Mouse (Mus musculus): ENCODE data around the gene Srpk2. TPM values are rescaled to one million over a fixed set of nuclear protein-coding genes. Genes with fewer than 3 reads are reported as not detected.
"Not testable (repeated sequence)": the region's sequence is repeated elsewhere in the genome, so short reads cannot be mapped to it uniquely, and the experiment has no call there.

Srpk2 gene
- total RNA-seq, 2 experiments from 2014 or later: 46.6 to 51.7 TPM

DNA sequence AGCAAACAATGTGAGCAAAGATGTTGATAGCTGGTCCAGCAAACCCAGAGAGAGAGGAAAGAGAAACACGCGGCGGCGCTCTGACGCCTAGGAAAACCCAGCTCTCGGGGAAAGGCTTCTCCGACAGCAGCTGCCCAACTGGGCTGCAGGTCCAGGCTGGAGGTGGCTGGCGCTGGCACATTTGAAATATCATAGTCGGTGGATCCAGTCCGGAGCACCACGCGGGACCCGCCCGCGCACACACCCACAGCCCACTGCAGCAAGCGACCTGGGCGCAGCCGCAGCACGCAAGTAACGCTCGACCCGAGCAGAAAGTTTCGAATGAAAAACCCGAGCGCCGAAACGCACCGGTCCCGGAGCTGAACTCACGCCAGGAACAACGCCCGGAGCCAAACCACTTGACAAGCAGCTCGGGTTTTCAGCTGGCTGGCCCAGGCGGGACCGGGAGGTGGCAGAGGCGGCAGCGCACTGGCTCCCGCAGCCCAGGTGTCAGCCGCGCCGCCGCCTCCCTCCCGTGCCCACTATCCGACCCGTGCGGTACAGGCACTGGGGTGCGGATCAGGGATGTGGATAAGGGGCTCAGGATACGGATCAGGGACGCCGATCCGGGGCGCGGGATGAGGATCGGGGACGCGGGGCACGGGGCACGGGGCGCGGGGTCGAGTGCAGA is 9.5 kb downstream of the Srpk2 start:
- peak; percentile 55 for ATAC-seq (replicated peaks; ENCODE audit: poor library complexity)

DNA sequence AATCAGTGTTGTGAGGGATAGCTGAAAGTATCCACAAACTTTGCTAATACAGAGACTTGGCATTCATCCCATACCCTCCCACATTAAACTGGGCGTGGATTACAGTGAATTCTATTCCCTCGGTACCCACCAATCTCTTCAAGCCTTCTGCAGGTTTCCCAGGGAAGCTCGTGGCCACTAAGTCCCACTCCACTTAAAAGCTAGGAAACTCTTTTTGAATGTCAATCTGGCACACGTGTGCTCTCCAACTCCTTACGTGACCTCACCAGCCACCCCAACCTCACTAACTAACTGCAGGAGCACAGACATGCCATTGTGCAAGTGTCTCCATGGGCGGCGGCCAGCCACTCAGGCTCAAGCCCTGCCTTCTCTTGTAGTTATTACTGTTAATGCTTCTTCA is 12.3 kb downstream of the Srpk2 start:
- ATAC-seq (replicated peaks; ENCODE audit: poor library complexity): no peak

DNA sequence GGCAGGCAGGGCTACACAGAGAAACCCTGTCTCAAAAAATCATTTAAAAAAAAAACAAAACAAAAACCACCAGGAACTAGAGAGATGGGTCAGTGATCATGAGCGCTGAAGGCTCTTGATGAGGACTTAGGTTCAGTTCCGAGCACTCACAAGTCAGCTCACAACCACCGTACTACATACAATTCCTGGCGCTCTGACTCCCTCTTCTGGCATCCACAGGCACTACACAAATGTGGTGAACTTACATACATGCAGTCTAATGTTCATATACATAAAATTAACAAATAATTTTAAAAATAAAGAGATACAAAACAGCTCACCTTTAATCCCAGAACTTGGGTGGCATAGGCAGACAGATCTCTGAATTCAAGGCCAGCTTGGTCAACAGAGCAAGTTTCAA is 13.5 kb downstream of the Srpk2 start:
- no peak for ATAC-seq (replicated peaks; ENCODE audit: poor library complexity)

DNA sequence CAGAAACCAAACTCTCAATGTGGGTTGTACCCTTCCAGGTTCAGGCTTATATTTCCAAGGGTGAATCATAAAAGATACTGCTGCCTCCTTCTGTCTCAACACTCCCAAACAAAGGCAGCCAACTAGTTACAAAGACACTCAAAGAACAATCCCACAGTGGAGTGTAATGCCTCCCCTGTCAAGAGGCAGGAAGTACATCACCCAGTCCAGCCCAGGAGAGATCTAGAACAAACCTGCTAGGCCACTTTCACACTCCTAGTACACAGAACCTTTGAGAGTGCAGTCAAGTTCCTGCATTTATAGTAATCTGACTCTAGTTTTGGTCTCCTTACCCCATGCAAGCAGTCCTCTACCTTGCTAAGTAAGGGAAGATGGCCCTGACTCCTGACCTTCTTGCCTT is 18.5 kb downstream of the Srpk2 start:
- ATAC-seq (replicated peaks; ENCODE audit: poor library complexity): no peak

DNA sequence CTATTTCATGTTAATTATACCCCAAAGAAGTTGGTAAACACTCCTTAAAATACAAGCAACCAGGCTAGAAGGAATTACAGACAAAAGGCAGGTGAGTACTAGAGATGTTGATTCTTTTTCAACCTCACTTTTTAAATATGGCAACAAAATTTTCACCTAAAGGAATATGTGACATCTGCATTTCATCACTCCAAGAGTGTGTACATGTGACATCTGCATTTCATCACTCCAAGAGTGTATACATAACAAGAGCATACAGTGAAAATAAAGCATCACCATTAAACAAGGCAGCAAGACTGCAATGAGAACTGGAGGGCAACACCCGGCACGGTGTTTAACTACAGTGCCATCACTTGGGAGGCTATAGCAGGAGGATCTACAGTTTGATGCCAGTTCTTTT is 23.2 kb downstream of the Srpk2 start:
- ATAC-seq (replicated peaks; ENCODE audit: poor library complexity): no peak

DNA sequence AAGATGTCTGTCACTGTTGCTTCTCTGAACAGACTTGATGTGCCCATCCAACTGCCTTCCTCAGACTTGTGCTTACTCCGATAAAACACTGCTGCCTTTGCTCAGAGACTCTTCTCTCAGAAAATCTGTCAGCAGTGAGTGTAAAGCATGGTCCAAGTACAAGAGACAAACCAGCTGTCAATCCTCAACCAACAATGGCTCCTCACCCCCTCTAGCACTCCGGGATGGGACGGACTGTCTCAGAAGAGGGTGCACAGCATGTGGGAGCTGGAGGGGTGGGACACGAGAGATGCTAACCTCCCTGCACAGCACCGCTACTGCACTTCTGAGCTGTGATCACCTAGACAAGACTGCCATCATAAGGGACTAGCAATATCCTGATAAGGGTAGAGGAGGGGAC is 26.4 kb downstream of the Srpk2 start:
- no peak for ATAC-seq (replicated peaks; ENCODE audit: poor library complexity)

DNA sequence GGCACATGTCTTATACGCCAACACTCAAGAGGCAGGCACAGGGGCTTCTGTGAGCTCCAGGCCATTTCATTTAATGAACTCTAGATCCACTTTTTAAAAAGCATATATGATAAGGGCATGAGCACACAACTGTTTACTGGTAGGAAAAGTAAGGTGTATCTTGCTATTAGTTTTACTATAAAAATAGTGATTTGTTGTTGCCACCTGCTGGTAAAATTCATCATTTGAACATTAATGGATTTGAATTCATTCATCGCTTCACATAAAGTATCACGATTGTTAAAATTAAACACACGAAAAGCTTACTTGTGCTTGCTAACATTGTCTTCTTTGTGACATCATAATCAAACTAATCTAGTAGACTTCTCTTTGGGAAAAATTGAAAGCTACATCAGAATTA is 27.8 kb downstream of the Srpk2 start:
- ATAC-seq (replicated peaks; ENCODE audit: poor library complexity): no peak

DNA sequence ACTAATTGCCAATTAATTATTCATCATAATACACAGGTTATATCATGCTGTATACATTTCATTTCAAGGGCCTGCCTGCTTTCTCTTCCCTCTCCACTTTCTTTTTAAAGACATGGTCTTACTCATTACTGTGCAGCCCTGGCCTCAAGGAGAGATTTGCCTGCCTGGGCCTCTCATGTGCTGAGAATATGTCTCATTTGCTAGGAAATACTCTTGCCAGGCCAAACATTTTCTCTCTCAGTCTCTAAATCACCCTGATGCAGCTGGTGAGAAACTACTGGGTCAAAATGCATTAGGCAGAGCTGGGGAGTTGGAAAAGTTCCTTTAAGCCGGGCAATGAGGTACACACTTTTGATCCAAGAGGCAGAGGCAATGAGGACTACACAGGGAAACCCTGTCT is 29.4 kb downstream of the Srpk2 start:
- no peak for ATAC-seq (replicated peaks; ENCODE audit: poor library complexity)

DNA sequence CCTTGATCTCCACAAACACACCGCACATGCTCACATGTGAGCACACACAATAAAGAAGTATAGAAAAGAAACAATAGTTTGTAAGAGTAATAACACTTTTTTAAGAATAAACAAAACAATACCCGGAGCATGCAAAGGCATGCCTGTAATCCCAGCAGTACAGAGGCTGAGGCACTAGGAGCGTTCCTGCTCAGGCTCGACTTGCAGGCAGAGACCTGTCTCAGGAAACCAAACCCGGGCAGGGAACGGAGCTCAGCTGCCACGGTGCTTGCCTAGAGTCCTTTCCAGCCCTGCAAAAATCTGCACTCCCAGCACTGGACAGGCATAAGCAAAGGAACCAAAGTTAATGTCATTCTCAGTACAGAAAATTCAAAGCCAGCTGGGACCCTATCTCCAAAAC is 32.1 kb downstream of the Srpk2 start:
- no peak for ATAC-seq (replicated peaks; ENCODE audit: poor library complexity)

DNA sequence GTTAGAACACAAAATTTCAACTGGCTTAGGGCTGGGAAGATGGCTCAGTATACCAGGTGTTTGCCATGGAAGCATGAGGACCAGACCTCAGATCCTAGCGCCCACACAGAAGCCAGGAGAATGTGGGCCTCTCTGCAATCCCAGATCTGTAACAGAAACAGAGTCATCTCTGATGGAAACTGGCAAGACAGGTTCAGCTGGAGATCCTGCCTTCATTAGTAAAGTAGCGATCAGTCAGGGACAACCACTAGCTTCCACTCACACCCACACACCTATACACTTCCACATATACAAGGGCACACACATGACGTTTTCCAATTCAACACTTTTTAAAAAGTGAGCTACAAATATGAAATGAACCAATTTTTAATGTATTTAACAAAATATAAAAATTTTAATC is 32.6 kb downstream of the Srpk2 start:
- ATAC-seq (replicated peaks; ENCODE audit: poor library complexity): no peak

DNA sequence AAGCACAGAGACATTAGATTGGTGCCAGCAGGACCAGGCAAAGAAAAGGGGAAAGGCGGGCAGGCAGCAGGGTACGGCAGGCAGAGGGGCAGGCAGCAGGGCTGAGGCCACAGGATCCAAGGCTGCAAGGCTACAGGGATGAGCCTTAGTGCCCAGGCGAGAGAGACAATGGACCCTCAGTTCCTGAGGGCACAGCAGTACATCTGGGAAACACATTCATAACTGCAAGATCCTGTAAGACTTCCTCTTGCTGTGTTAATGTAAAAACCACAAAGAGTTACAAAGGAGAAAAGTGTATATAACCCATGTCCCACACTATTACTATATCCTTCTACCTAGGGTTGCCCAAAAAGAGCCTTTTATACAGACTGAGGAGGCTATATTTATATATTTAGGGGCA is 33.9 kb downstream of the Srpk2 start:
- ATAC-seq (replicated peaks; ENCODE audit: poor library complexity): peak; percentile 78

DNA sequence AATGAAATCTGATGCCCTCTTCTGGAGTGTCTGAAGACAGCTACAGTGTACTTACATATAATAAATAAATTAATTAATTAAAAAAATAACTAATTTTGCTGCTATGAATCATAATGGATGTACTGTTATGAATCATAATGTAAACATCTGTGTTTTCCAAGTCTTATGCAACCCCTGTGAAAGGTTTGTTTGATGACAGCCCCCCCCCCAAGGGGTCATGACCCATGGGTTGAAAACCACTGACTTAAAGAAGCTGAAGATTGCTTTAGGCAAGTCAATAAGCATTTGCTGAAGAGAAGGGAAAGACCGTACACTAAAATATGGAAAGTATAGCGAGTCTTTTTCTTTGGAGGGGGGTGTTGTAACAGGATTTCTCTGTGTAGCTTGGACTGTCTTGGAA is 35.2 kb downstream of the Srpk2 start:
- no peak for ATAC-seq (replicated peaks; ENCODE audit: poor library complexity)

DNA sequence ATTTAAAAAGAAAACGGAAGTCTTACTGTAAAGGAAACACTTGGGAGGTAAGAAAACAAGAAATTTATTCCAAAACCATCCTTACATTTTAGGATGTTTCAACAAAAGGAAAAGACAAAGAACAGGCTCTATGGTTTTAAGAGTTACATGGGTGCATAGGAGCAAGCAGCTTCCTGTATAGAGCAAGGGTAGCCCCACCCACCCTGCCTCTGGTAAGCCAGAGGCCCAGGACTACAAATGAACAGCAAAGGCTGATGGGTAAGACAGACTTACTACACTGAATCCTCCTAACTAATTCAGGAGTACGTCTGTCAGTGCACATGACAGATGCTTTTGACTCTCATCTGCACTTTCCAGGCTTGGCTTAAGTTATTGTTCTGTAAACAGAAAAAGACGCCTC is 38.7 kb downstream of the Srpk2 start:
- no peak for ATAC-seq (replicated peaks; ENCODE audit: poor library complexity)

DNA sequence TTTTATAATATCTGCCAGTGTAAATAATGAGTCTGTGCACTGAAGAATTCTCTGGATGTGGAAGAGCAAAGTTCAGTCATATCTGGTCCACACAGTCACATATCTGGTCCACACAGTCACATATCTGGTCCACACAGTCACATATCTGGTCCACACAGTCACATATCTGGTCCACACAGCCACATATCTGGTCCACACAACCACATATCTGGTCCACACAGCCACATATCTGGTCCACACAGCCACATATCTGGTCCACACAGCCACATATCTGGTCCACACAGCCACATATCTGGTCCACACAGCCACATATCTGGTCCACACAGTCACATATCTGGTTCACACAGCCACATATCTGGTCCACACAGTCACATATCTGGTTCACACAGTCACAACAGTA is 45.2 kb downstream of the Srpk2 start:
- not testable (repeated sequence) for ATAC-seq (replicated peaks; ENCODE audit: poor library complexity)

DNA sequence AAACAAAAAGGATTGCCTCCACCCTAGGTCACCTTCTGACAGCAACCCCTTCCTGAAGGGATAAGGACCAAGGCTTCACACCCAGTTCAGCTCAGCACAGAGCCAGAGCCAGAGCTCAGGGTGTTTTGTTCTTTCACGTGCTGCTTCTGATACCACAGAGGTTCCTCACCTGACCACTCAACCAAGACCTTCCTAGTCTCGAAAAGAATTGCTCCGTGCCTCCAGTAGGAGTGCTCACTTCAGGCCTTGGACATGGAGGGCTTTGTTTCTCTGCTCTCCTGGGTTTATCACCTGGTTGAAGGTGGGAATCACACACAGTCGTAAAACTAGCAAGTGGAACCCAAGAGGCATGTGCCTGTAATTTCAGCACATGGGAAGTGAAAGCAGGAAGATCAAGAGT is 46.4 kb downstream of the Srpk2 start:
- ATAC-seq (replicated peaks; ENCODE audit: poor library complexity): no peak

DNA sequence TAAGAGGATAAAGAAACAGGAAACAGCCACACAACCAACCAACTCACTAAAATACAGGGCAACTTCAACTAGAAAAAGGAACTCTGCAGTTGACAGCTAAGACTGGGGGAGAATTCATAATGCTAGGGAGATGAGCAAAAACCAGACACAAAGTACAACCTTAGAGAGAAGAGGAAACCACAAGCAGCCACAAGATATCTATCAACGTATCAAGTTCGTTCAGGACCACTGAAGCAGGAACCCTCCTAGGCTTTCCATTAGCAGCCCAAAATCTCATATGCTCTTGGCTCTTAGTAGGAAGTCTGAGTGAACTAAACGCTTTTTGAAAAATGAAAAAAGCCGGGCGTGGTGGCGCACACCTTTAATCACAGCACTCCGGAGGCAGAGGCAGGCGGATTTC is 47.1 kb downstream of the Srpk2 start:
- ATAC-seq (replicated peaks; ENCODE audit: poor library complexity): peak; percentile 88

DNA sequence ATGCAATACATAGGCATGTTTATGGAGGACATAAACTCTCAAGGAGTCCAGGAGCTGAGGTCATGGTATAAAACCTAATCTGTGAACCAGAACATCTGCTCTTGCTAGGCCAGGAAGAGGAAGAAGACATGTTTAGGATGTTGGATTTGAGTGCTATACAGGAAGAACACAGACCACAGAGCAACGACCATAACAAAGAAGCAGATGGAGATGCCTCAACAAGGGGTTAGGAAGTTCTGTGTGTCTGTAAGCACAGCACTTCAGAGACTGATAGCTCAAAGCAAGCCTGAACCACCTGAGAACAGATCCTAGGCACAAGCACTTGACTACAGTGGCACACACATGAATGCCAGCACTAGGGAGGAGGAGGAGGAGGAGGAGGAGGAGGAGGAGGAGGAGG is 52.9 kb downstream of the Srpk2 start:
- peak; percentile 90 for ATAC-seq (replicated peaks; ENCODE audit: poor library complexity)

DNA sequence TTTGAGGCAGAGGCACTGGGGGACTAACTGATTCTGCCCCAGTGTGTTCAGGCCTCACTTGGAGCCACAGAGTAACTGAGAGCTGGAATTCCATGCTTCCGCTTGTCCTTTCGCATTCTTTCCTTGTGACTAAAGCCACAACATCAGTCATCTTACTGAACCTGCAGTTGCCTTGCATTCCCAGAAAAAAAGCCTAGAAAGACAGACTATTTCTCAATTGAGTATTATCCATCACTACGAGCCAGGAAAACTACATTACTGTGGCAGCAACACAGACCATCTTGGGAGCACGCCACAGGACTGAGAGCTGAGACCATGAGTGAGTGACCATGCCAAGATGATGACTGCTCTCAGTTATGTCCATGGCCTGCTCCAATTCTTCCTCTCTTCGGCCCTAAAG is 57.2 kb downstream of the Srpk2 start:
- ATAC-seq (replicated peaks; ENCODE audit: poor library complexity): no peak

DNA sequence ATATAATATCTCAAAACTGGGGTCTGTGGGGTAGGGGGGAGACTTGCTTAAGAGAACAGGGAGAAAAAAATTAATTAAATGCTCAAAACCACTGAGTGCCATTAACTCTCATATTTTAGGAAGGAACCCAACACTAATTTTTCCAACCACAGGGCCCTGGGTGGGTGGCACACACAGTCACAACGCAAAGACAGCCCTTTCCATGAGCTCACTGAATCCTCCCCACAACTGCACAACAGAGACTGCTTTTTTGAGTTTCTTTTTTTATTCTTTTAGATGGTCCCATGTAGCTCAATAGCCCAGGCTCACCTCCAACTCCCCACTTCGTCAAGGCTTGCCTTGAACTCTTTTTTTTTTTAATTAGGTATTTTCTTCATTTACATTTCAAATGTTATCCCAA is 58.2 kb downstream of the Srpk2 start:
- no peak for ATAC-seq (replicated peaks; ENCODE audit: poor library complexity)

DNA sequence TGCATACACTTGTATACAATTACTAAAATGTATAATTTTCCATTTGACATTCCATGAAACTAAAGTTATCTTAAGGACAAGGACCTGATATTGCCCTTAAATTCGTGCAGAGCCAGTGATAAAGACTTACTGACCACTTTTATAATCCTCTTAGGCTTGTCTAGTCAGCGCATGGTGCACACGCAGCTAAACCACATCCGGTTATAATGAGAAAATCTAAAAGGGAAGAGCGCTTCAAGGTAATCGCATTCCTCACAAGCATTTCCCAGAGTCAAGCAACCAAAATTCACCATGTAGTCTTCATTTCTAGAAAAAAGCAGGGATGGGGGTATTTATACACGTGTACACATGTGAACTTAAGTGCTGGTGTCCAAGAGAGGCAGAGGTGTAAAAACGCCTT is 63.8 kb downstream of the Srpk2 start:
- ATAC-seq (replicated peaks; ENCODE audit: poor library complexity): no peak

DNA sequence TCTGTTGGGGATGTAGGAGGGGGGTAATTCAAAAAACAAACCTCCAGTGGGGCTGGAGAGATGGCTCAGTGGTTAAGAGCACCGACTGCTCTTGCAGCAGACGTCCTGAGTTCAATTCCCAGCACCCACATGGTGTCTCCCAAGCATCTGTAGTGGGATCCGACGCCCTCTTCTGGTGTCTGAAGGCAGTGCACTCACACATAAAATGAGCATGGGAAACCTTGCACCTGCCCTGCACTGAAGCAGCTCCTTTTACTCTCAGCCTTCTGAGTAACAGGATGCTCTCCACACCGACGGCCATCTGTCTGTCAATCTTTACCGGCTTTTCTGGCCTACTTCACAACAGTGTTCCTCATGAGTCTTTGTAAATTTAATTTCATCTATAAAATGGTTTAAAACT is 65.8 kb downstream of the Srpk2 start:
- ATAC-seq (replicated peaks; ENCODE audit: poor library complexity): no peak

DNA sequence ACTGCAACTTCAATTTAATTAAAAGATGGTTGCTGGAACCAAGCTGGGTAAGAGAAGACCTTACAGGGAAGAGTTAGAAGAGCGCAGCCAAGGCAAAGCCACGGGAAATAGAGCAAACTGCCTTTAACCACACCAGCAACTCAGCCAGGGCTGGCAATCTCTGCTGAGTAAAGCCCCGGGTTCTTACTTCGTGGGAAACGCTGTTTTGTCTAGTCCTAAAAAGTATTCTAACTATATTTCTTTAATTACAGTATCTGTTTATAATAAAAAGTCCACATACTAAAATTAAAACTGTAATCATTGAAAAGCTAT is 67.4 kb downstream of the Srpk2 start:
- peak; percentile 29 for ATAC-seq (replicated peaks; ENCODE audit: poor library complexity)

DNA sequence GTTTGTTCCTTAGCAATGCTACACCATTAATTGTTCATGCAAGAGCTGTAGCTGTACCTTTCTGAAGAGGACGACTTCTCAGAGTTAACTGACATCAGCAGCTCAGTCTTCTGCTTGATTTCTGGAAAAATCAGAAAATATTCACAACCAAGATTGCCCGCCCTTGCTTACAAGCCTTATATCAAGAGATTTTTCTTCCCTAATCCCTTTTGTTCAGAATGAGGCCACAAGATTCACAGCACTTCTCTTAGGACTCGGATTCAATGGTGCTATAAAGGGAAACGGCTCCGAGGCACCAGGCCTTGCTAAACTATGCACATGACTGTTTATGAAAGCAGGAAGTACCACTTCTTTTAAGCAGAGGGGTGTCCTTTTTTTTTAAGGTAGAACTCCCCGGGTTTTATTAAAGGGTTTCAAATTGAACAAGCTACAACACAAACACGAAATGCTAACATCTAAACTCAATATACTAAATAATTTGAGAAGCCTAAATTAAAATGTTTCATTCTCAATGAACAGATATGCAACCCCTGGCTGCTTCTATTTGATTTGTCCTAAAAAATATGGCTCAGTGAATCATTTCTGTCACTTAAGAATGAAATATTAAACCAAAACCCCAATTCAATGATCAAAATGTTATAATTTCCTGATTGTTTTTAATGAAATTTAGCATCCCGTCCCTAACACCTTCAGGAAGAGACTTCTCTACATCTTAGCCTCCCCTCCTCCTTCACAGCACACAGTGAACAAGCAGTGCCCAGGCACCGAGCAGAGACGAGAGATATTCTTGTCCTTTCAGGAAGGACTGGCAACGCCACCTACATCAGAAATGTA is 67.9 kb downstream of the Srpk2 start:
- ATAC-seq (replicated peaks; ENCODE audit: poor library complexity): peak; percentile 76

All from megakaryocyte progenitor cell, adult 5-6 weeks (primary cell).